Mouse (Mus musculus) hindbrain, embryonic 12.5 days (tissue): Measurements from ENCODE around the gene Slc35e2. TPM values are rescaled to one million over a fixed set of nuclear protein-coding genes. Genes with fewer than 3 reads are reported as not detected.

ENCODE experiments used
- ATAC-seq: fragments of 200-750 bp; cut with Nextera tagmentation; 2 replicates; pipeline ENCODE4 v1.8.0; 2017; ENCODE audit warnings: moderate TSS enrichment; ENCODE audit not compliant: low FRiP score
- H3K27ac ChIP-seq: fragments of 300-500 bp; sonication (generic); 2 replicates; pipeline ENCODE4 v1.5.1; 2016; ENCODE audit warnings: mild to moderate bottlenecking
- H3K27me3 ChIP-seq: fragments of 300-500 bp; sonication (generic); 2 replicates; pipeline ENCODE4 v1.6.1; 2016; ENCODE audit warnings: mild to moderate bottlenecking
- H3K36me3 ChIP-seq: fragments of 300-500 bp; sonication (generic); 2 replicates; pipeline ENCODE4 v1.6.1; 2016; ENCODE audit warnings: mild to moderate bottlenecking
- H3K4me1 ChIP-seq: fragments of 300-500 bp; sonication (generic); 2 replicates; pipeline ENCODE4 v1.6.1; 2016
- H3K4me2 ChIP-seq: fragments of 300-500 bp; sonication (generic); replicated peaks from 2 replicates; pipeline ENCODE4 v1.6.1; 2016; ENCODE audit warnings: mild to moderate bottlenecking
- H3K4me3 ChIP-seq: fragments of 300-500 bp; sonication (generic); 2 replicates; pipeline ENCODE4 v1.5.1; 2016; ENCODE audit warnings: mild to moderate bottlenecking
- H3K9ac ChIP-seq: fragments of 300-500 bp; sonication (generic); 2 replicates; pipeline ENCODE4 v1.6.1; 2016; ENCODE audit warnings: mild to moderate bottlenecking, moderate library complexity
- H3K9me3 ChIP-seq: fragments of 300-500 bp; sonication (generic); replicated peaks from 2 replicates; pipeline ENCODE4 v1.6.1; 2016; ENCODE audit warnings: mild to moderate bottlenecking
- WGBS: fragments of 180-500 bp; shearing (Covaris S2); methylation state at CpG from one replicate; pipeline ENCODE4 v1.1.7; 2016; 5-methylcytosine and 5-hydroxymethylcytosine counted together
- polyA plus RNA-seq: library from polyadenylated mRNA; unstranded; fragments of >200 nt; fragmentation: Nextera tagmentation; extraction: Ambion mirVana; gene quantifications from 2 replicates; pipeline ENCODE4 v1.2.1, GENCODE M21; 2016

Slc35e2 gene
- polyA plus RNA-seq, 1 experiment from 2014 or later: 16.4 TPM

DNA sequence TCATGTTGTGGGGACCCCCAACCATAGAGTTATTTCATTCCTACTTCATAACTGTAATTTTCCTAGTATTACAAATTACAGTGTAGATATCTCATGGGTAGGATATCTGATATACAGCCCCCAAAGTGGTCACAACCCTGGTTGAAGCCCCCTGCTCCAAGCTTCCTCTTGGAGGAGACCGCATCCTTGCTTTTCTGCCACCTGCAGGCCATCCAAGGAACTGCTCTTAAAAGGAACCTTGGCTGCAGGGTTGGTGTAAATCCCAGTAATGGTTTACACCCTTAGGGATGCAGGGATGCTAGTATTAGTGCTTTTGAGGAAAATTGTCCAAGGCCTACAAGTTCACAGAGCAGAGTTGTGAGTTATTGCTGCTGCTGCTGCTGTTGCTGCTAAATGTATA lies 20.8 kb upstream of the Slc35e2 start:
- no peaks in the 10 kb centered on the region for H3K27me3 ChIP-seq
- no peak for ATAC-seq
- H3K27ac ChIP-seq: no peak overlapping the region
- no peaks in the 10 kb centered on the region for H3K4me1 ChIP-seq
- no peaks in the 10 kb centered on the region for H3K9me3 ChIP-seq
- peaks cover 61% of the 10 kb centered on the region for H3K36me3 ChIP-seq
- no peak overlapping the region for H3K9ac ChIP-seq
- 38% methylated on average over 1 of the region's 1 CpGs for WGBS
- H3K4me2 ChIP-seq: no peak overlapping the region
- H3K4me3 ChIP-seq: no peak overlapping the region

DNA sequence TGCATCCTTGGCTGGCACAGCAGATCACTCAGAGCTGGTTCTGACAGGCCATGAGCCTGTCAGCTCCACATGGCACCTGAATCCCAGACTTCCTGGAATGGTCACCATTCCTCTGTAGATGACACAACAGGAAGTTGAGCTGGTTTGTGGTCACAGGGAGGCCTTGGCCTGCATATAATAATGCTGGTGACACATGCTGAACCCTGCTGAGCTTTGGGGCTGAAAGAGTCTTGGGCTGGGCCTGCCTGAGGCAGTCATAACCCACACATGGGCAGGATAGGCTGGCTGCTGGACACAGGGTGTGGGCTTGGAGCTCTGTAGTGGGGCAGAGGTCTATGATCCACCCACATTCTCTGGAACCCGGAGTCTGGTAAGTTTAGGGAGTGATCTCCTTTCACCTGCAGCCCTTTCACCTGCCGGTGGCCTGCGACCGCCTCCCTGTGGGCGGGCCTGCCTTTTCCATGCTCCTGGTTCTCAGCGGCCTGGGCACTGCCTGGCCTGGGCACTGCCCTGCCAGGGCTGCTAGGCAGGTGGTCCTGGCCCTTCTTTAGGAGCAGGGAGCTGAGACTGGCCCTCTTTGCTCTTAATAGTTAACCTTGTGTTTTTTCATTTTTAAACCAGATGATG lies 18.8 kb upstream of the Slc35e2 start:
- WGBS: 96% methylated on average over 6 of the region's 6 CpGs
- no peak for ATAC-seq
- no peak overlapping the region for H3K9ac ChIP-seq
- peaks cover 72% of the 10 kb centered on the region for H3K36me3 ChIP-seq
- H3K27ac ChIP-seq: no peak overlapping the region
- H3K27me3 ChIP-seq: no peaks in the 10 kb centered on the region
- no peaks in the 10 kb centered on the region for H3K4me1 ChIP-seq
- no peak overlapping the region for H3K4me3 ChIP-seq
- no peaks in the 10 kb centered on the region for H3K9me3 ChIP-seq
- no peak overlapping the region for H3K4me2 ChIP-seq

DNA sequence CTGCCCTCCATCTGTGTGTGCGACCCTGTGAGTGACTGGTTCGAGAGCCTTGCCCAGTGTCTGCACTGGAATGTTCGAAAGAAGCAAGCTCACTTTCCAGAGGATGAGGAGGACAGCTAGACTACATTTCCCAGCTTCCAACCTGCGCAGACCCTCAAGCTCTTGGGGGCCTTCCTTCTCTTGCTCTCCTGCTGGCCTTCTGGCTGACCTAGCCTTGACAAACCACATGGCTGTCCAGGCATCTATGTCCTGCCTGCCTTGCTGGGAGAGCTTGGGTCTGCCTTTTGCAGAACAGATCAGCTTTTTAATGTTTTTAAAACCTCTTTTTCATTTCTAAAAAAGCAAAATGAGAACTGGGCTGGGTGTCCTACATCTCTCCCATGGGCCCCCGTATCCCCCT lies 11.9 kb upstream of the Slc35e2 start:
- Histone ChIP-seq H3K4me1 (no peaks in the 10 kb centered on the region), H3K9me3 (no peaks in the 10 kb centered on the region), H3K9ac (no peak overlapping the region), H3K36me3 (peaks cover 66% of the 10 kb centered on the region), H3K4me3 (no peak overlapping the region), H3K27ac (no peak overlapping the region), H3K27me3 (no peaks in the 10 kb centered on the region), H3K4me2 (no peak overlapping the region)
- 95% methylated on average over 5 of the region's 5 CpGs for WGBS
- ATAC-seq: no peak

DNA sequence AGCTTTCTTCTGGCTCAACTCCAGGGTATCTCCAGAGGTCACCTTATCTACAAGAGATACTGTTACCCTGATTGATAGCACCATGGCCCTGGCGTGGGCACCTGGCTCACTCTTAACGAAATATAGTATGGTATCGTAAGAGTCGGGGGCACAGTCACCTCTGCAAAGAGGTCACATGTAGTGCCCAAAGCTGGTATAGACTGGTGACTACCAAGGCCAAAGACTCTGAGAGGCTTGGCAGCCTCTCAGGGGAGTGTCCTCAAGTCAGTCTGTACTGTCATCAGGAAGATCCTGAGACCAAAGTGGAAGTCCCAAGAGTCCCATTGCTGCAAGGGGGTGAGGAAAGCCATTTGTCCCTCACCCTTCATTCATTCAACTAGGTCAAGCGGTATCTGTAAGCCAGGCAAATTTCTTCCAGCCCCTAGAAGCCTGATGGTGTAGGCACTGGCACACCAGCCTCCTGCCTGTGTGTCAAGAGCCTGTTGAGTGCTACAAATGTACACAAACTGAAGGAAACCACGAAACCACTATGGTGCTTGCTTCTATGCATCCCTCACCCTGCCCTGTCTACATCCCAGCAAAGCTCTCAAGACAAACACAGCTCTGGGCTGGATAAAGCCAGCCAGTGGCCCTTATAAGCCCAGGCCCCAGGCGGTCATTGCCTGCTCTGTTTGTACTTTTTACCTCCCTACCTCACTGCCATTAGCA lies 10.1 kb upstream of the Slc35e2 start:
- no peak overlapping the region for H3K4me2 ChIP-seq
- no peak for ATAC-seq
- H3K27ac ChIP-seq: no peak overlapping the region
- H3K27me3 ChIP-seq: no peaks in the 10 kb centered on the region
- H3K9ac ChIP-seq: no peak overlapping the region
- H3K36me3 ChIP-seq: peaks cover 48% of the 10 kb centered on the region
- no peaks in the 10 kb centered on the region for H3K4me1 ChIP-seq
- no peak overlapping the region for H3K4me3 ChIP-seq
- no peaks in the 10 kb centered on the region for H3K9me3 ChIP-seq
- 90% methylated on average over 7 of the region's 7 CpGs for WGBS

DNA sequence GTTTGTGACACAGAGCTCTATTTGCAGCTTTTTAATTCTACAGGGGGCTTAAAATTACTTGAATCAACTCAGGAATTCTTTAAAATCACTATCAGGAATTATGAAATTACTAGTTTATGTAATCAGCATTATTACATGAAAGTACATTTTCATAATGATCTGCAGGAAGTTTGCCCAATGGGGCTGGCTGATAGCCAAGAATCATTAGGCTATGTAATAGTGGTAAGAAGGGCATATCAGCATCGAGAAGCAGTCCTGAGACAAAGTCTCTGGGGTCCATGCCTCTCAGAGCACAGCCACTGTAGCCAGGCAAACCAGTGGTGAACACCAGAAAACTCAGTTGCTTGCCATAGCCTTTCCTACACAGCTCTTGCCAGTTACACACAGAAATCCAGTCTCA lies 7.4 kb upstream of the Slc35e2 start:
- H3K36me3 ChIP-seq: peaks cover 23% of the 10 kb centered on the region
- H3K27me3 ChIP-seq: no peaks in the 10 kb centered on the region
- no peak for ATAC-seq
- H3K4me1 ChIP-seq: 0 out of 2 replicates have a peak, but pooled peaks cover 2% of the 10 kb centered on the region
- WGBS: 67% methylated on average over 1 of the region's 1 CpGs
- H3K9ac ChIP-seq: no peak overlapping the region
- no peak overlapping the region for H3K27ac ChIP-seq
- H3K4me2 ChIP-seq: no peak overlapping the region
- H3K9me3 ChIP-seq: no peaks in the 10 kb centered on the region; the same call in 1 of the 2 replicates
- no peak overlapping the region for H3K4me3 ChIP-seq

DNA sequence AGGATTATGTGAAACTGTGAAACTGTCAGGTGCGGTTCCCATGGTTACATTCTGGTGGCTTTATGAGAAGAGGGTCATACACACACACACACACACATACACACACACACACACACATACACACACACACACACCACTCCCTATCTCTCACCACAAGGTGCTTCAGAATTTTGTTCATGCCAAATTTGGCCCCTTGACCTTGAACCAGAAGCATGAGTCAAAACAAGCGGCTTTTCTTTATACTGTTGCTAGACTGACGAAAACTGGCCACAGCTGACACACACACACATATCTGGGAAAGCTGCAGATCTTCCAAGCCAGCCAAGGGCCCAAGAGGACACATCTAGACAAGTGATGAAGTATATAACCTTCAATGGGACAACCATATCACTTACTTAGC lies 5.4 kb upstream of the Slc35e2 start:
- Histone ChIP-seq H3K4me3 (no peak overlapping the region), H3K27ac (no peak overlapping the region), H3K4me2 (no peak overlapping the region), H3K9ac (no peak overlapping the region), H3K4me1 (peaks cover 4% of the 10 kb centered on the region; the same call in 1 of the 2 replicates), H3K27me3 (no peaks in the 10 kb centered on the region), H3K9me3 (no peaks in the 10 kb centered on the region; the same call in 1 of the 2 replicates), H3K36me3 (0 out of 2 replicates have a peak, but pooled peaks cover 5% of the 10 kb centered on the region)
- no peak for ATAC-seq
- WGBS: 82% methylated on average over 3 of the region's 3 CpGs

DNA sequence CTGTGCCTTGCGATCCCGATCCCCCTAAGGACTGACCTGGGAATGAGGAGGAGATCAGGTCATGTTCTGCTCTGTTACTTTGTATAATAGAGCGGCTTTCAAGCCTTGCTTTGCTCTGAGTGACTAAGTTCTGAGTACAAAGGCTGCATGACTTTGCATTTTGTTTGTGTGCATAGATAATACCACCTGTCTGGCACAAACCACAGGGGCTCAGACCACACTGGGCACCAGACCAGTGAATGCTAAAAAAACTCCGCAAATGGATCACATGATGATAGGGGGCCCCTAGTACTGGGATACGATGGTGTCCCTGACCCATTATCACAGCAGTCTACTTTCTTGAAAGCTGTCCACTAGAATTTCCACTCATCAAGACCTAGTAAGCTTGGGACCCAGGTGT lies 4.6 kb upstream of the Slc35e2 start:
- Histone ChIP-seq H3K27me3 (no peaks in the 10 kb centered on the region), H3K4me1 (peaks cover 5% of the 10 kb centered on the region; the same call in 1 of the 2 replicates), H3K9ac (no peak overlapping the region), H3K27ac (no peak overlapping the region), H3K4me2 (no peak overlapping the region), H3K4me3 (no peak overlapping the region), H3K9me3 (no peaks in the 10 kb centered on the region; the same call in 1 of the 2 replicates), H3K36me3 (no peaks in the 10 kb centered on the region)
- WGBS: 80% methylated on average over 5 of the region's 5 CpGs
- no peak for ATAC-seq

DNA sequence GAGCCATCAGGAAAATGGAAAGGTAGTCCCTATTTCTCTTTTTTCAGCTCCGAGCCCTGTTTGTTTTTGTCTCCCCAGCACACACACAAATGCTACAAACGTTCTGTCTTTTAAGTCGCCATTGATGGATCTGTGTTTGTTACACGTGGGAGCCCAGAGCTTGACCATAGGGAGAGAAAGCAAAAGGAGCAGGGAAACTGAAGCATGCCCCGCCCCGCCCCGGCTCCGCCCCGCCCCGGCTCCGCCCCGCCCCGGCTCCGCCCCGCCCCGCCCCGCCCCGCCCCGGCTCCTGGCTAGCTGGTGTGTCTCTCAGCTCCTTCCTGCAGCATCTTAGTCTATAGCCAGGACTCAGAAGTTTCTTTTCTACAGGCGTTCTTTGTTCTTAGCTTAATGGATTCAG lies 2.7 kb upstream of the Slc35e2 start:
- WGBS: 26% methylated on average over 9 of the region's 20 CpGs
- Histone ChIP-seq H3K36me3 (0 out of 2 replicates have a peak, but pooled peaks cover 7% of the 10 kb centered on the region), H3K9ac (no peak overlapping the region), H3K27me3 (no peaks in the 10 kb centered on the region), H3K4me1 (peaks cover 17% of the 10 kb centered on the region), H3K27ac (no peak overlapping the region), H3K4me2 (no peak overlapping the region), H3K9me3 (no peaks in the 10 kb centered on the region; the same call in 1 of the 2 replicates), H3K4me3 (no peak overlapping the region)
- ATAC-seq: no peak

DNA sequence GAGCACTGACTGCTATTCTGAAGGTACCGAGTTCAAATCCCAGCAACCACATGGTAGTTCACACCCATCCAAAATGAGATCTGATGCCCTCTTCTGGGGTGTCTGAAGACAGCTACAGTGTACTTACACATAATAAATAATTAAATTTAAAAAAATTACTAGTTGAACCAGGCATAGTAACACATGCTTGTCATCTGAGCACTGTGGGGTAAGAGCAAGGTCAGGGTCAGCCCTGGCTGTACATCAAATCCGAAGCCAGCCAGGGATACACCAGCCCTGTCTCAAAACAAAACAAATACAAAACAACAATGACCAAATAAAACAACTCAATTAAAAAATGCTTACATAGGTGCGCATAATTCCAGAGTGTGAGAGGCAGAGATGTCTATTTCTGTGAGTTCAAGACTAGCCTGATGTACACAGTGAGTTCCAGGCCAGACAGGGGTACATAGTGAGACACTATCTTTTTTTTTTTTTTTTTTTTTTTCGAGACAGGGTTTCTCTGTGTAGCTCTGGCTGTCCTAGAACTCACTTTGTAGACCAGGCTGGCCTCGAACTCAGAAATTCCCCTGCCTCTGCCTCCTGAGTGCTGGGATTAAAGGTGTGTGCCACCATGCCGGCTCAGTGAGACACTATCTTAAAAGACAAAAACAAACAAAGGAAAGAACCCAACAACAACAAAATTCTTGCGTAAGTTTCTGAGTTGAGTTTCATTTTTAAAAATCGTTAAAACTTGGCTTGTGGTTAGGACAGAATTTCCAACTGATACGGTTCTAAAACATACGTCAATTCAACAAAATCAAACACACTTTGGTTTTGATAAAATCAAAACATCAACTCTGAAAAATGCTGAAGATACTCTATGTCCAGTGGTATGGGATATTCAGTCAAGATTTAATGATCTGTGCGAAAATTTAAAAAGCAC lies 1.1 kb upstream of the Slc35e2 start:
- peaks cover 17% of the 10 kb centered on the region for H3K4me1 ChIP-seq
- H3K9me3 ChIP-seq: no peaks in the 10 kb centered on the region; the same call in 1 of the 2 replicates
- H3K4me2 ChIP-seq: peak overlapping the region; percentile 92
- H3K9ac ChIP-seq: peak overlapping the region; percentile 98
- 89% methylated on average over 10 of the region's 11 CpGs for WGBS
- peak overlapping the region; percentile 99 for H3K27ac ChIP-seq
- peak overlapping the region; percentile 97 for H3K4me3 ChIP-seq
- no peaks in the 10 kb centered on the region for H3K27me3 ChIP-seq
- no peak for ATAC-seq
- 0 out of 2 replicates have a peak, but pooled peaks cover 12% of the 10 kb centered on the region for H3K36me3 ChIP-seq

DNA sequence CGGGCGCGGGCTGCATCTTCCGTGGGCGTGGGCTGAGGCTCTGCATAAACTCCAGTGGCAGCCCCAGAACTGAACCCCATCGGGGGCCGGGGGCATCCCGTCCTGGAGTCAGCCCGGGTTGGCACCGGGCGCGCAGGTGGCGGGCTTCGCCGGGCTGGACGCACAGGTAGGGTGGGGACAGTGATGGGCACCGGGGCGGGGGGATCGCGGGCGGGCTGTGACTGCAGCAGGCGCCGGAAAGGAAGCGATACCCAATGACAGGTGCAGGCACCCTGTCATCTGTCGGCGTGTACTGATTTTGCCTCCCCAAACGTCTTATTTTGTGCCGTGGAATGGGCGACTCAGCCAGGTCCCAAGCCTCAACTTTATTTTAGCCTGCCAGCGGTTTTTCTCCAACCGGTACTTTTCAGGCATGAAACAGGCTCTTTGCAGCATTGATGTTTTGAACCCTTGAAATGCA lies 811 bp downstream of the Slc35e2 start:
- peak overlapping the region; percentile 99 for H3K27ac ChIP-seq
- 3% methylated on average over 27 of the region's 31 CpGs for WGBS
- H3K4me1 ChIP-seq: peaks cover 17% of the 10 kb centered on the region
- peaks cover 24% of the 10 kb centered on the region; the same call in 1 of the 2 replicates for H3K36me3 ChIP-seq
- H3K27me3 ChIP-seq: no peaks in the 10 kb centered on the region
- peak overlapping the region; percentile 98 for H3K9ac ChIP-seq
- H3K4me2 ChIP-seq: peak overlapping the region; percentile 92
- ATAC-seq: peak; percentile 43; the same call in 1 of the 2 replicates
- H3K4me3 ChIP-seq: peak overlapping the region; percentile 97
- H3K9me3 ChIP-seq: no peaks in the 10 kb centered on the region; the same call in 1 of the 2 replicates

DNA sequence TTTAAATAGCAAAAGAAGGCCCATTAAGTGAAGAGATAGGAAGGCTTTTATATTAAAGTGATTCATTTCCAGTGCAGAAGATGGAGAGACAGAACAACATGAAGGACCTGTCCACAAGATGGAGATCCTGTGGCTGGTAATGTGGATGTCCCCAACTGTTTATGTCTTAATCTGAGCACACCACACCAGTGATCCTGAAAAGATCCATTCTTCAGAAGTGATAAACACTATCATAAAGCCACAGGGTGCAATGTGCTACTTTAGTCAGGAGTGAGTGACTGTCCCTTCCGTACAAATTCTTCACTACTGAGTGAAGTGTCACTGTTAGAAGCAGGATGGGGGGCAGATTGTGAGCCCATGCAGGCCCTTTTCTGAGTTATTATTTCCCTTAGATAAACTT lies 1.5 kb downstream of the Slc35e2 start:
- ATAC-seq: no peak
- 97% methylated on average over 1 of the region's 1 CpGs for WGBS
- H3K9ac ChIP-seq: peak overlapping the region; percentile 98; the same call in 1 of the 2 replicates

DNA sequence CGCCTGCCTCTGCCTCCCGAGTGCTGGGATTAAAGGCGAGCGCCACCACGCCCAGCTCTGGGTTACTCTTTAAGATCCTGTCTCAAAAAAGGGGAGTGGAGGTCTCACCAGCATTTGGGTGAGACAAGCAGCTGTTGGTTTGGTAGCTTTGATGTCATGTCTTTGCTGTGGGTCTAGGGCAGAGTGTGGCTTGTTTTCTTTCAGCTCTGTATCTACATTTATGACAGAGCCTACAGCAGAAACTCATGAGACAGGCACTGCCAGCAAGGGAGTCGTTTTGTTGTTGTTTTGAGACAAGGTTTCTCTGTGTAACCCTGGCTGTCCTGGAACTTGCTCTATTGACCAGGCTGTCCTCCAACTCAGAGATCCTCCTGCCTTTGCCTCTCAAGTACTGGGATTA lies 2.6 kb downstream of the Slc35e2 start:
- Histone ChIP-seq H3K4me1 (peaks cover 15% of the 10 kb centered on the region), H3K36me3 (peaks cover 28% of the 10 kb centered on the region; the same call in 1 of the 2 replicates), H3K27me3 (no peaks in the 10 kb centered on the region), H3K4me2 (no peak overlapping the region), H3K27ac (no peak overlapping the region), H3K4me3 (no peak overlapping the region), H3K9me3 (no peaks in the 10 kb centered on the region; the same call in 1 of the 2 replicates), H3K9ac (no peak overlapping the region)
- ATAC-seq: no peak
- WGBS: 93% methylated on average over 6 of the region's 6 CpGs

More for the DNA sequence above, 1.5 kb downstream of the Slc35e2 start:
- Histone ChIP-seq H3K27ac (no peak overlapping the region), H3K4me3 (peak overlapping the region; percentile 97), H3K27me3 (no peaks in the 10 kb centered on the region), H3K36me3 (peaks cover 24% of the 10 kb centered on the region; the same call in 1 of the 2 replicates), H3K4me2 (peak overlapping the region; percentile 92), H3K9me3 (no peaks in the 10 kb centered on the region; the same call in 1 of the 2 replicates), H3K4me1 (peaks cover 17% of the 10 kb centered on the region)
